Mouse (Mus musculus): ENCODE measurements at regions not wholly inside any gene's neighbourhood (a gene's known extent, or its start where the extent isn't known, plus 50 kb on each side); places are given as distances from the start of the nearest gene placed in this dataset.

DNA sequence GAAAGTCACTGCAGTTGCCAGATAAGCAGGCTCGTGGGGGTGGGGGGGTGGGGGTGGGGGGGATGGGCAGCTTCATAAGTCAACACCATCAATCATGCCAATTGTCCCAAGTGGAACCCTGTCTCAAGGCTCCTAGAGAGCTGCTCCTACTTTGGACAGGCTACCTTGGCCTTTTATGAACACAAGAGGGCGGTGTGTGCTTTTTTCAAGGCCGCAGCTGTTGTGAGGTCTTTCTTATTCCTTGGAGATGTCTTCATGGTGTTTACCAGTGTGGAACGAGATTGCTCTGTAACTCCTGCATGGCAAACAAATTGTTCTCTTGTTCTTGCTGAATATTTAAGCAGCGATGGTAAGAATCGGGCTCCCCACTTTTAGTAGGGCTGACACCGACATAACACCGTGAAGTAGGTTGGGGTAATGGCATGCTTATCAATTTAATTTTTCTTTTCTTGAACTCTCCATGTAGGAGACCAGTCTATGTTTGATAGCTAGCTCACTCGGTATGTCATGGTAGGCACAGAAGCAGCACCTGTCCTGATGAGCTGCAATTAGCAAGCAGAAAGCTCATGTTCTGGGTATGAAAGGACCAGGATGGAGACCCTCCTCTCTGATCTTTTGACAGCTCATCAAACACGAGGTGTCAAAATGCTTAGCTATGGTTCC, 118.7 kb upstream of the Nmur2 start:
- Histone ChIP-seq H3K9me3 (ENCODE audit: control insufficient read depth) (no peaks in the 10 kb centered on the region), H3K9ac (ENCODE audit: low read depth, low read length) (no peak overlapping the region), H3K4me1 (replicated peaks; ENCODE audit: control insufficient read depth, insufficient read depth, low read length) (no peaks in the 10 kb centered on the region), H3K4me3 (ENCODE audit: low read depth, low read length) (no peak overlapping the region), H3K4me2 (replicated peaks; ENCODE audit: low read depth) (no peak overlapping the region), H3K27me3 (replicated peaks; ENCODE audit: control insufficient read depth, insufficient read depth, low read length) (no peaks in the 10 kb centered on the region), H3K36me3 (ENCODE audit: control insufficient read depth, insufficient read depth) (no peaks in the 10 kb centered on the region), H3K27ac (ENCODE audit: low read depth, low read length) (no peak overlapping the region)
- 42% methylated on average over 10 of the region's 10 CpGs for WGBS
- ATAC-seq, result no peak
- peak; percentile 75 for TF ChIP-seq CTCF (IDR thresholded peaks at IDR 0.05; ENCODE audit: low read depth)

DNA sequence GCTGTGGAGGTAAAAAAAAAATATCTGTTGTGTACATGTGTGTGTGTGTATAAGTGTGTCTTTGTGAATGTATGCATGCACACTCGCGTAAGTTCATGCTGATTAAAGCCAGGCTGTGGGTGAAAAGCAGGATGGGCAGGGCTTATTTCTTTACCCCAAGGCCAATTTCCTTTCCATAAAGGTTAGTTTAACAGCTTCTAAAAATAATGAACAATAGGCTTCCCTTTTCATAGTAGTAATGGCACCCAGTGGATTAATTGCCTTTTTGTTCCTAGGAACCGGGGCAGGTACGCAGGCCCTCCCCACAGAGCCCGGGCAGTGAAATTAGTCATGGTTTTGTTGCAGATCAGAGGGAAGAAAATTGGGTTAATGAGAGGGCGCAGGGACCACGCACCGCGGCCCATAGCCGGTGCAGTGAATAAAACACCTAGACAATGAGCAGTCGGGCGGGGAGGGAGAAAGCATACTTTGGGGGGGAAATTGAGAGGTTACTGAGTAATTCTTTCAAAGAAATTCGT, 110.1 kb upstream of the Nmur2 start:
- Histone ChIP-seq H3K36me3 (ENCODE audit: control insufficient read depth, insufficient read depth) (no peaks in the 10 kb centered on the region), H3K27me3 (replicated peaks; ENCODE audit: control insufficient read depth, insufficient read depth, low read length) (no peaks in the 10 kb centered on the region), H3K9me3 (ENCODE audit: control insufficient read depth) (no peaks in the 10 kb centered on the region), H3K4me1 (replicated peaks; ENCODE audit: control insufficient read depth, insufficient read depth, low read length) (no peaks in the 10 kb centered on the region), H3K4me3 (ENCODE audit: low read depth, low read length) (no peak overlapping the region), H3K4me2 (replicated peaks; ENCODE audit: low read depth) (no peak overlapping the region), H3K9ac (ENCODE audit: low read depth, low read length) (no peak overlapping the region), H3K27ac (ENCODE audit: low read depth, low read length) (no peak overlapping the region)
- TF ChIP-seq CTCF (IDR thresholded peaks at IDR 0.05; ENCODE audit: low read depth), result no peak
- no peak for ATAC-seq
- WGBS, result 69% methylated on average over 13 of the region's 13 CpGs

GRCm38 (mm10) chr11:56149752-56150151, 108.9 kb upstream of the Nmur2 start:
- no peak overlapping the region for H3K9ac ChIP-seq (ENCODE audit: low read depth, low read length)
- no peak overlapping the region for H3K4me2 ChIP-seq (replicated peaks; ENCODE audit: low read depth)
- no peak for TF ChIP-seq CTCF (IDR thresholded peaks at IDR 0.05; ENCODE audit: low read depth)
- no peaks in the 10 kb centered on the region for H3K4me1 ChIP-seq (replicated peaks; ENCODE audit: control insufficient read depth, insufficient read depth, low read length)
- no peaks in the 10 kb centered on the region for H3K9me3 ChIP-seq (ENCODE audit: control insufficient read depth)
- ATAC-seq, result no peak
- H3K36me3 ChIP-seq (ENCODE audit: control insufficient read depth, insufficient read depth), result no peaks in the 10 kb centered on the region
- H3K27ac ChIP-seq (ENCODE audit: low read depth, low read length), result no peak overlapping the region
- no peaks in the 10 kb centered on the region for H3K27me3 ChIP-seq (replicated peaks; ENCODE audit: control insufficient read depth, insufficient read depth, low read length)
- no peak overlapping the region for H3K4me3 ChIP-seq (ENCODE audit: low read depth, low read length)
- WGBS, result 62% methylated on average over 1 of the region's 1 CpGs

DNA sequence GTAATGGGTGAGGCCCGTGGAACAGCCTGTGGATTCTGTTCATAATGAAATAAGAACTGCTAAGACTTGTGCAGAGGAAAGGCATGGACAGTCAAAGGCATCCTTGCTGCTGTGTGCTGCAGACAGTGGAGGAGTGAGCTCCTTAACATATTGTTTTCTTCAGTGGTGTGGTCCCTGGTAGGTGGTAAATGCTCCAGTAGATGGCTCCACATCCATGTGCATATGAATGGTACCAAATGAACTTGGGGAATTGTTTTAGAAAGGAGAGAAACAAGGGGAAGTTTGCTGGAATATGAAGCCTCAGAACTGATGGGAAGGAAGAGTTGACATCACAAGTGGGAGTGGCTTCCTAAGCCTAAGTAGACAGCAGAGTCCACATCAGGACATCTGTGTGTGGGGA, 108.1 kb upstream of the Nmur2 start:
- Histone ChIP-seq H3K4me2 (replicated peaks; ENCODE audit: low read depth) (no peak overlapping the region), H3K9me3 (ENCODE audit: control insufficient read depth) (no peaks in the 10 kb centered on the region), H3K4me1 (replicated peaks; ENCODE audit: control insufficient read depth, insufficient read depth, low read length) (no peaks in the 10 kb centered on the region), H3K9ac (ENCODE audit: low read depth, low read length) (no peak overlapping the region), H3K27me3 (replicated peaks; ENCODE audit: control insufficient read depth, insufficient read depth, low read length) (no peaks in the 10 kb centered on the region), H3K27ac (ENCODE audit: low read depth, low read length) (no peak overlapping the region), H3K4me3 (ENCODE audit: low read depth, low read length) (no peak overlapping the region), H3K36me3 (ENCODE audit: control insufficient read depth, insufficient read depth) (no peaks in the 10 kb centered on the region)
- ATAC-seq, result no peak
- peak; percentile 56 for TF ChIP-seq CTCF (IDR thresholded peaks at IDR 0.05; ENCODE audit: low read depth)
- 72% methylated on average over 1 of the region's 1 CpGs for WGBS

GRCm38 (mm10) chr11:56146708-56147107, 105.9 kb upstream of the Nmur2 start:
- no peaks in the 10 kb centered on the region for H3K36me3 ChIP-seq (ENCODE audit: control insufficient read depth, insufficient read depth)
- H3K4me3 ChIP-seq (ENCODE audit: low read depth, low read length), result no peak overlapping the region
- no peak for TF ChIP-seq CTCF (IDR thresholded peaks at IDR 0.05; ENCODE audit: low read depth)
- H3K9me3 ChIP-seq (ENCODE audit: control insufficient read depth), result no peaks in the 10 kb centered on the region
- H3K27ac ChIP-seq (ENCODE audit: low read depth, low read length), result no peak overlapping the region
- no peaks in the 10 kb centered on the region for H3K4me1 ChIP-seq (replicated peaks; ENCODE audit: control insufficient read depth, insufficient read depth, low read length)
- WGBS, result 59% methylated on average over 5 of the region's 5 CpGs
- H3K27me3 ChIP-seq (replicated peaks; ENCODE audit: control insufficient read depth, insufficient read depth, low read length), result no peaks in the 10 kb centered on the region
- no peak overlapping the region for H3K9ac ChIP-seq (ENCODE audit: low read depth, low read length)
- no peak for ATAC-seq
- H3K4me2 ChIP-seq (replicated peaks; ENCODE audit: low read depth), result no peak overlapping the region

GRCm38 (mm10) chr11:56131339-56131823, 90.6 kb upstream of the Nmur2 start:
- no peak overlapping the region for H3K4me2 ChIP-seq (replicated peaks; ENCODE audit: low read depth)
- WGBS, result 27% methylated on average over 15 of the region's 15 CpGs
- H3K27ac ChIP-seq (ENCODE audit: low read depth, low read length), result no peak overlapping the region
- no peaks in the 10 kb centered on the region for H3K4me1 ChIP-seq (replicated peaks; ENCODE audit: control insufficient read depth, insufficient read depth, low read length)
- peak; percentile 87 for TF ChIP-seq CTCF (IDR thresholded peaks at IDR 0.05; ENCODE audit: low read depth)
- no peak overlapping the region for H3K9ac ChIP-seq (ENCODE audit: low read depth, low read length)
- no peak overlapping the region for H3K4me3 ChIP-seq (ENCODE audit: low read depth, low read length)
- H3K9me3 ChIP-seq (ENCODE audit: control insufficient read depth), result no peaks in the 10 kb centered on the region
- no peak for ATAC-seq
- no peaks in the 10 kb centered on the region for H3K36me3 ChIP-seq (ENCODE audit: control insufficient read depth, insufficient read depth)
- H3K27me3 ChIP-seq (replicated peaks; ENCODE audit: control insufficient read depth, insufficient read depth, low read length), result no peaks in the 10 kb centered on the region

Measured in intestine, postnatal 0 days (tissue).